Mouse (Mus musculus) heart, embryonic 16.5 days (tissue): ENCODE measurements around the gene Pes1. TPM values are rescaled to one million over a fixed set of nuclear protein-coding genes. Genes with fewer than 3 reads are reported as not detected.
"Not testable (repeated sequence)": the region's sequence is repeated elsewhere in the genome, so short reads cannot be mapped to it uniquely, and the experiment has no call there.

Experiments used
- ATAC-seq: fragments of 200-750 bp; cut with Nextera tagmentation; replicated peaks from 2 replicates; pipeline ENCODE4 v1.8.0; 2017; ENCODE audit warnings: moderate number of reproducible peaks; ENCODE audit not compliant: insufficient read depth, low FRiP score; ENCODE audit errors: extremely low read depth
- H3K27ac ChIP-seq: fragments of 300-500 bp; sonication (generic); 2 replicates; pipeline ENCODE4 v1.5.1; 2014; ENCODE audit warnings: mild to moderate bottlenecking, low read length, control low read depth, moderate library complexity
- H3K27me3 ChIP-seq: fragments of 300-500 bp; sonication (generic); 2 replicates; pipeline ENCODE4 v1.6.1; 2014; ENCODE audit warnings: low read length, mixed read lengths; ENCODE audit not compliant: control insufficient read depth, insufficient read depth
- H3K36me3 ChIP-seq: fragments of 300-500 bp; sonication (generic); 2 replicates; pipeline ENCODE4 v1.6.1; 2014; ENCODE audit not compliant: control insufficient read depth, insufficient read depth
- H3K4me1 ChIP-seq: fragments of 300-500 bp; sonication (generic); 2 replicates; pipeline ENCODE4 v1.6.1; 2014; ENCODE audit warnings: low read length, mixed read lengths; ENCODE audit not compliant: control insufficient read depth, insufficient read depth
- H3K4me2 ChIP-seq: fragments of 300-500 bp; sonication (generic); 2 replicates; pipeline ENCODE4 v1.6.1; 2014; ENCODE audit warnings: low read depth, mild to moderate bottlenecking, control low read depth, low read length
- H3K4me3 ChIP-seq: fragments of 300-500 bp; sonication (generic); 2 replicates; pipeline ENCODE4 v1.5.1; 2014; ENCODE audit warnings: mild to moderate bottlenecking, control low read depth, low read length
- H3K9ac ChIP-seq: fragments of 300-500 bp; sonication (generic); 2 replicates; pipeline ENCODE4 v1.6.1; 2014; ENCODE audit warnings: low read length, control low read depth
- H3K9me3 ChIP-seq: fragments of 300-500 bp; sonication (generic); replicated peaks from 2 replicates; pipeline ENCODE4 v1.6.1; 2016; ENCODE audit warnings: low read length; ENCODE audit not compliant: control insufficient read depth
- WGBS: fragments of 180-500 bp; shearing (Covaris S2); extraction: QIAGEN DNeasy Blood & Tissue Kit; methylation state at CpG from one replicate; pipeline ENCODE4 v1.1.7; 2014; 5-methylcytosine and 5-hydroxymethylcytosine counted together
- polyA plus RNA-seq: library from polyadenylated mRNA; unstranded; fragments of >200 nt; fragmentation: Nextera tagmentation; extraction: Ambion mirVana; gene quantifications from 2 replicates; pipeline ENCODE4 v1.2.1, GENCODE M21; 2015

Pes1 gene
- polyA plus RNA-seq, 1 experiment from 2014 or later, result 57.9 TPM

DNA sequence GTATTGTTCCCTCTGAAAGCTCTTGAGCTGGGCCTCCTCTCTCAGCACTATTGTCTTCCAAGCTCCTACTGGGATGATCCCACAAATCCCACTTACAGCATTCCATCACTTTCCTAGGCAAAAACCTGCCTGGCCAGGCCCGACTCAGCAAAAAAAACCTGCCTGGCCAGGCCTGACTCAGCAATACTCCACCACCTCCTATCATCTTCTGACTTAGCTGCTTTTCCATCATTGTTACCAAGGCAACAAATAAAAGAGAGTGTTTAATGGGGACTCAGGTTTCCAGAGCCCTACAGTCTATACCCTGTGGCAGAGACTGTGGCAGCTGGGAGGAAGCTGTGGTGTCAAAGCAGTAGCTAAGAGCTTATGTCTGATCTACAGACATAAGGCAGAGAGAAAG lies 48.8 kb downstream of the Pes1 start:
- no peak overlapping the region for H3K27ac ChIP-seq
- H3K9ac ChIP-seq, result no peak overlapping the region
- no peak overlapping the region for H3K4me2 ChIP-seq
- ATAC-seq, result no peak
- H3K4me1 ChIP-seq, result no peaks in the 10 kb centered on the region
- H3K4me3 ChIP-seq, result no peak overlapping the region
- no peaks in the 10 kb centered on the region for H3K27me3 ChIP-seq
- 65% methylated on average over 1 of the region's 1 CpGs for WGBS
- no peaks in the 10 kb centered on the region for H3K36me3 ChIP-seq
- peaks cover 3% of the 10 kb centered on the region; the same call in 1 of the 2 replicates for H3K9me3 ChIP-seq

DNA sequence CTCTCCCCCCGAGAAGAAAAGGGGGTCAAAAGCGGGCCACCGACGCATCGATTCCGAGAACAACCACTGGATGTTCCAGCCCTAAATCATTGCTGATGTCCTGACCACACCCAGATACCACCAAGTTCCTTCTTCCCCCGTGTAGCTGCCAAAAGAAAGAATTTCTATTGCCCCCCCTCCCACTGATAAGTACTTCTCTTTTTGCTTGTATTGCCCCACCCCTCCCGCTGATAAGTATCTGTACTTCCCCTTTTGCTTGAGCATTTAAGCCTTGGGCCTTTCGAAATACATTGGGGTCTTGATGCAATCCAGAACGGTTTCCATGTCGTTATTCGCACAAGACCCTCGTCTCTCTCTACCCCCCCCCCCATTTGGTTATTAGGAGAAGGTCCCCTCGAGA lies 52.0 kb downstream of the Pes1 start:
- not testable (repeated sequence) for H3K4me1 ChIP-seq, H3K36me3 ChIP-seq, ATAC-seq, H3K9me3 ChIP-seq, H3K27me3 ChIP-seq, H3K27ac ChIP-seq, H3K9ac ChIP-seq, H3K4me2 ChIP-seq, H3K4me3 ChIP-seq
- 85% methylated on average over 14 of the region's 14 CpGs for WGBS

GRCm38 (mm10) chr11:4022111-4022510 lies 58.3 kb downstream of the Pes1 start:
- WGBS, result 82% methylated on average over 13 of the region's 13 CpGs
- ATAC-seq, result not testable (repeated sequence)

DNA sequence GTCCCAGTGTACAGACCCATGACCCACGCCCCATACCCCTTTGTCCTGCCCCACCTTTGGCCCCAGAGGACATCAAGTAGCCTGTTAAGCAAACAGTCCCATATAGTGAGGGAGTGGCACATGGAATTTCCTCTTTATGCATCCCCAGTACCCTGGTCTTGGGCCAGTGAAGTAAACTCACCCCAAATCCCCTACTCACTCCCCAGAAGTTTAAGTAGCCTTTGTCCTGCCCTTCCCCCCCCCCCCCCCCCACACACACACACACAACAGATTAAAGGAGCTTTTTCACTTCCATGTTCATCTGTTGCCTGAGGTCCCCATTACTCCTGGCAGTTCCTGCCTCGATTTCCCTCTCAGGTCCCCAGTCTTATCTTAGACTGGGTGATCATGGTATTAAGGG lies 59.5 kb downstream of the Pes1 start:
- no peaks in the 10 kb centered on the region for H3K36me3 ChIP-seq

More at GRCm38 (mm10) chr11:4022111-4022510, 58.3 kb downstream of the Pes1 start:
- not testable (repeated sequence) for H3K9ac ChIP-seq, H3K4me1 ChIP-seq, H3K4me3 ChIP-seq, H3K4me2 ChIP-seq, H3K27ac ChIP-seq, H3K27me3 ChIP-seq, H3K36me3 ChIP-seq, H3K9me3 ChIP-seq

DNA sequence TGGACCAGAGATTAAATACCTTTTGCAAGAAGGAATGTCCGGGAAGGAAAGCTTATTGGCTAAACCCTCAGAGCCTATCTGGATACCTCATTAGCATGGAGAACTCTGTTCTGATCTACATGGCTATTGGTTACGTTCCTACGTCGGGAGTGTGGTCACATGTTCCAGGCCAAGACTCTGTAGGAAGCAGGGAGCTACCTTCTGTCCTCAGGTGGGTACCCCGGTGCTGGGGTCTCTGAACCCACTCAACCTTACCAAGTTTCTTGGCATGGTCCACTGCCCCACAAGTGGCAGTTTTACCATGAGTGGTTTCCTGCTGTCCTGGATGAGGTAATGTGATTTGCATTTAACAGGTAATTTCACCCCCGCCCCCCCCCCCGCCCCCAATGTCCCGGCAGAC lies 63.3 kb downstream of the Pes1 start:
- Histone ChIP-seq H3K4me3 (no peak overlapping the region), H3K4me1 (no peaks in the 10 kb centered on the region)
- 66% methylated on average over 8 of the region's 8 CpGs for WGBS

More for the DNA sequence above, 59.5 kb downstream of the Pes1 start:
- no peaks in the 10 kb centered on the region for H3K4me1 ChIP-seq
- H3K4me2 ChIP-seq, result no peak overlapping the region
- ATAC-seq, result no peak
- H3K27ac ChIP-seq, result no peak overlapping the region
- no peaks in the 10 kb centered on the region for H3K9me3 ChIP-seq
- 59% methylated on average over 2 of the region's 2 CpGs for WGBS
- H3K4me3 ChIP-seq, result no peak overlapping the region
- H3K9ac ChIP-seq, result no peak overlapping the region
- H3K27me3 ChIP-seq, result no peaks in the 10 kb centered on the region

DNA sequence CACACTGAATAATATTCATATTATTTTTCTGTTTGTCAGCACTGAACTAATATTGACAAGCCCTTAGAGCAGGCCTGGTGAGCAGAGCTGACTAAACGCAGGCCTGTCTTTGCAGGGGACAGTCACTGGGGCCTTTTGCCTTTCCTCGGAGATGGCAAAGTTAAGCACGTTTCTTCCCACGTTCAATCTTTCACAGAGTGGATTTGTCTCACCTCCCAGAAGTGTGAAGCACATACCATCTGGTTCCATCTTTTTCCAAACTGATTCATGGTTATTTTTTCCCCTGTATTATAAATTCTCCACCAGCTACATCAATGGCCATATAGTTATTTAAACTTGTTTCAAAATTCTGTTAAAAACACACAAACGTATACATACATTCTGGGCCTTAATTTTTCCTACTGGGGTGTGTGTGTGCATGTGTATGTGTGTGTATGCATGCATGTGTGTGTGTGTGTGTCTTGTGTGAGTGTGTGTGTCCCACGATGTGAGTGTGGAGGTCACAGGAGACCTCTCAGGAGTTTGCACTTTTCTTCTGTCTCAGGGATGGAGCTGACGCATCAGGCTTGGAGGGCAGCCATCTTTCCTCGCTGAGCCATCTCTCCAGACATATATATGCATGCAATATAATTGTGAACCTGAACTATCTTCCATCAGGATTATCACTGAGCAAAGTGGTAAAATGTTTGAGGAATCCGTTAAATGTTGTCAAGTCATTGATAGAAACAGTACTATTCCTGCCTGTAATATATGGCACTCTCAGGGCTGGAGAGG lies 64.0 kb downstream of the Pes1 start:
- peaks cover 4% of the 10 kb centered on the region; the same call in 1 of the 2 replicates for H3K27me3 ChIP-seq
- H3K27ac ChIP-seq, result no peak overlapping the region
- H3K4me1 ChIP-seq, result no peaks in the 10 kb centered on the region
- no peak for ATAC-seq
- H3K4me3 ChIP-seq, result no peak overlapping the region
- 0 out of 2 replicates have a peak, but pooled peaks cover 3% of the 10 kb centered on the region for H3K9me3 ChIP-seq
- WGBS, result 65% methylated on average over 9 of the region's 9 CpGs
- no peak overlapping the region for H3K4me2 ChIP-seq
- no peaks in the 10 kb centered on the region for H3K36me3 ChIP-seq
- H3K9ac ChIP-seq, result no peak overlapping the region

More for the DNA sequence above, 63.3 kb downstream of the Pes1 start:
- Histone ChIP-seq H3K36me3 (no peaks in the 10 kb centered on the region), H3K4me2 (no peak overlapping the region), H3K27me3 (peaks cover 4% of the 10 kb centered on the region; the same call in 1 of the 2 replicates), H3K27ac (no peak overlapping the region), H3K9me3 (0 out of 2 replicates have a peak, but pooled peaks cover 3% of the 10 kb centered on the region), H3K9ac (no peak overlapping the region)
- ATAC-seq, result no peak

- no peaks in the 10 kb centered on the region for H3K36me3 ChIP-seq
- no peak overlapping the region for H3K27ac ChIP-seq
- H3K4me2 ChIP-seq, result no peak overlapping the region
- ATAC-seq, result no peak
- H3K4me3 ChIP-seq, result no peak overlapping the region
- peaks cover 4% of the 10 kb centered on the region; the same call in 1 of the 2 replicates for H3K27me3 ChIP-seq
- no peaks in the 10 kb centered on the region for H3K4me1 ChIP-seq
- WGBS, result 70% methylated on average over 4 of the region's 4 CpGs
- 0 out of 2 replicates have a peak, but pooled peaks cover 3% of the 10 kb centered on the region for H3K9me3 ChIP-seq
- no peak overlapping the region for H3K9ac ChIP-seq
These were observed 65.6 kb downstream of the Pes1 start for GRCm38 (mm10) chr11:4029343-4029742.

Other genes starting within 250 kb of the Pes1 start
- 1.3 and 1.6 TPM in 2 replicates for gene Osbp2, start 100.1 kb upstream of the Pes1 start, polyA plus RNA-seq
- gene 4921536K21Rik, start 68.9 kb upstream of the Pes1 start, polyA plus RNA-seq, result 0.17 and 0.22 TPM in 2 replicates
- gene Dusp18, start 68.7 kb upstream of the Pes1 start, polyA plus RNA-seq, result 13.0 and 13.1 TPM in 2 replicates
- gene Slc35e4, start 49.3 kb upstream of the Pes1 start, polyA plus RNA-seq, result 4.2 and 4.3 TPM in 2 replicates
- 70.5 and 70.6 TPM in 2 replicates for gene Tcn2, start 31.8 kb upstream of the Pes1 start, polyA plus RNA-seq
- gene 4930556J24Rik, start 12.8 kb downstream of the Pes1 start, polyA plus RNA-seq, result 0.12 TPM in 2 replicates
- gene Gal3st1, start 19.7 kb downstream of the Pes1 start, polyA plus RNA-seq, result 0.74 and 1.4 TPM in 2 replicates
- gene Sec14l4, start 67.5 kb downstream of the Pes1 start, polyA plus RNA-seq, result 0.38 and 2.1 TPM in 2 replicates
- 2.1 and 4.8 TPM in 2 replicates for gene Sec14l3, start 100.9 kb downstream of the Pes1 start, polyA plus RNA-seq
- gene Mtfp1, start 131.5 kb downstream of the Pes1 start, polyA plus RNA-seq, result 41.6 and 42.5 TPM in 2 replicates
- gene Sec14l2, start 159.4 kb downstream of the Pes1 start, polyA plus RNA-seq, result 0.42 and 0.97 TPM in 2 replicates
- gene Rnf215, start 171.2 kb downstream of the Pes1 start, polyA plus RNA-seq, result 19.2 and 20.6 TPM in 2 replicates
- gene Ccdc157, start 196.3 kb downstream of the Pes1 start, polyA plus RNA-seq, result 4.5 and 5.0 TPM in 2 replicates
- gene Sf3a1, start 196.4 kb downstream of the Pes1 start, polyA plus RNA-seq, result 31.1 and 34.1 TPM in 2 replicates
- gene Tbc1d10a, start 222.8 kb downstream of the Pes1 start, polyA plus RNA-seq, result 19.4 and 20.9 TPM in 2 replicates